Mouse (Mus musculus) C2C12 (cell line): ENCODE measurements at regions not wholly inside any gene's neighbourhood (a gene's known extent, or its start where the extent isn't known, plus 50 kb on each side); places are given as distances from the start of the nearest gene placed in this dataset.

ENCODE experiments used
- H3K27me3 ChIP-seq: one replicate; pipeline ENCODE4 v1.6.1; 2011; ENCODE audit not compliant: control insufficient read depth, insufficient read depth, insufficient read length
- H3K36me3 ChIP-seq: one replicate; pipeline ENCODE4 v1.6.1; 2011; ENCODE audit not compliant: control insufficient read depth, insufficient read depth
- H3K4me3 ChIP-seq: one replicate; pipeline ENCODE4 v1.5.1; 2011; ENCODE audit warnings: mild to moderate bottlenecking, control low read depth; ENCODE audit not compliant: poor library complexity, insufficient read depth, severe bottlenecking
- H3K79me2 ChIP-seq: one replicate; pipeline ENCODE4 v1.6.1; 2011; ENCODE audit not compliant: control insufficient read depth, insufficient read depth
- H3K79me3 ChIP-seq: one replicate; pipeline ENCODE4 v1.6.1; 2011; ENCODE audit warnings: low read depth, control low read depth
- H3ac ChIP-seq: one replicate; pipeline ENCODE3; 2011; ENCODE audit warnings: low read depth; ENCODE audit not compliant: control insufficient read depth, insufficient read length
- CEBPB ChIP-seq: IDR thresholded peaks from one replicate; pipeline ENCODE4 v1.6.1; 2011; ENCODE audit warnings: low read depth, mild to moderate bottlenecking, control low read depth, moderate library complexity
- CTCF ChIP-seq: IDR thresholded peaks from one replicate; pipeline ENCODE4 v1.5.1; 2011; ENCODE audit not compliant: control insufficient read depth, insufficient read depth, insufficient read length
- FOSL1 ChIP-seq: IDR thresholded peaks from one replicate; pipeline ENCODE4 v1.8.0; 2011; ENCODE audit warnings: mild to moderate bottlenecking, low read length; ENCODE audit not compliant: poor library complexity, insufficient read depth, severe bottlenecking
- MAX ChIP-seq: IDR thresholded peaks from one replicate; pipeline ENCODE4 v1.6.1; 2011; ENCODE audit warnings: mild to moderate bottlenecking, control low read depth
- MYOD1 ChIP-seq: IDR thresholded peaks from one replicate; pipeline ENCODE4 v1.6.1; 2011; ENCODE audit warnings: low read depth; ENCODE audit not compliant: control insufficient read depth, insufficient read length
- MYOG ChIP-seq: IDR thresholded peaks from one replicate; pipeline ENCODE4 v1.6.1; 2011; ENCODE audit not compliant: control insufficient read depth, insufficient read length; ENCODE audit errors: extremely low read depth
- USF1 ChIP-seq: IDR thresholded peaks from one replicate; pipeline ENCODE4 v1.6.1; 2011; ENCODE audit warnings: low read depth, mild to moderate bottlenecking, control low read depth, moderate library complexity

GRCm38 (mm10) chr7:78013631-78014030 is 724.2 kb downstream of the Ntrk3 start:
- Histone ChIP-seq H3K4me3 (no peak overlapping the region), H3ac (no peak overlapping the region), H3K79me2 (no peaks in the 10 kb centered on the region), H3K36me3 (no peaks in the 10 kb centered on the region), H3K27me3 (no peaks in the 10 kb centered on the region), H3K79me3 (no peaks in the 10 kb centered on the region)
- no peak for TF ChIP-seq FOSL1
- no peak for TF ChIP-seq CTCF
- TF ChIP-seq MYOD1 = no peak
- TF ChIP-seq USF1 = no peak
- no peak for TF ChIP-seq MAX
- no peak for TF ChIP-seq CEBPB
- no peak for TF ChIP-seq MYOG

- Histone ChIP-seq H3K79me3 (no peaks in the 10 kb centered on the region), H3K36me3 (no peaks in the 10 kb centered on the region), H3K27me3 (no peaks in the 10 kb centered on the region), H3K79me2 (no peaks in the 10 kb centered on the region), H3K4me3 (no peak overlapping the region), H3ac (no peak overlapping the region)
- TF ChIP-seq CTCF = no peak
- no peak for TF ChIP-seq USF1
- TF ChIP-seq FOSL1 = no peak
- TF ChIP-seq CEBPB = no peak
- no peak for TF ChIP-seq MYOD1
- no peak for TF ChIP-seq MAX
- TF ChIP-seq MYOG = no peak
These were observed 734.7 kb downstream of the Ntrk3 start for GRCm38 (mm10) chr7:78003086-78003485.

GRCm38 (mm10) chr7:77993840-77994239 is 744.0 kb downstream of the Ntrk3 start:
- H3K79me3 ChIP-seq = no peaks in the 10 kb centered on the region
- no peak overlapping the region for H3ac ChIP-seq
- TF ChIP-seq FOSL1 = no peak
- TF ChIP-seq USF1 = no peak
- no peaks in the 10 kb centered on the region for H3K79me2 ChIP-seq
- no peaks in the 10 kb centered on the region for H3K36me3 ChIP-seq
- no peak overlapping the region for H3K4me3 ChIP-seq
- no peaks in the 10 kb centered on the region for H3K27me3 ChIP-seq

GRCm38 (mm10) chr7:77990150-77990549 is 747.7 kb downstream of the Ntrk3 start:
- TF ChIP-seq MAX (no peak), FOSL1 (no peak), MYOD1 (no peak), USF1 (no peak), CEBPB (no peak), MYOG (no peak), CTCF (no peak)
- Histone ChIP-seq H3K79me2 (no peaks in the 10 kb centered on the region), H3K36me3 (no peaks in the 10 kb centered on the region)

GRCm38 (mm10) chr7:77988177-77988576 is 749.6 kb downstream of the Ntrk3 start:
- H3ac ChIP-seq = no peak overlapping the region
- TF ChIP-seq FOSL1 (no peak), MAX (no peak), CEBPB (no peak), MYOD1 (no peak), MYOG (no peak), CTCF (no peak), USF1 (no peak)
- no peaks in the 10 kb centered on the region for H3K27me3 ChIP-seq
- H3K79me2 ChIP-seq = no peaks in the 10 kb centered on the region
- no peaks in the 10 kb centered on the region for H3K79me3 ChIP-seq
- no peak overlapping the region for H3K4me3 ChIP-seq
- H3K36me3 ChIP-seq = no peaks in the 10 kb centered on the region

More at GRCm38 (mm10) chr7:77990150-77990549, 747.7 kb downstream of the Ntrk3 start:
- no peak overlapping the region for H3K4me3 ChIP-seq
- H3ac ChIP-seq = no peak overlapping the region
- no peaks in the 10 kb centered on the region for H3K27me3 ChIP-seq
- H3K79me3 ChIP-seq = no peaks in the 10 kb centered on the region

- no peak for TF ChIP-seq USF1
- TF ChIP-seq FOSL1 = no peak
- no peak for TF ChIP-seq MYOG
- TF ChIP-seq CTCF = no peak
- TF ChIP-seq MYOD1 = no peak
- no peak for TF ChIP-seq CEBPB
- TF ChIP-seq MAX = no peak
- Histone ChIP-seq H3K4me3 (no peak overlapping the region), H3K79me2 (no peaks in the 10 kb centered on the region), H3K27me3 (no peaks in the 10 kb centered on the region), H3ac (no peak overlapping the region), H3K36me3 (no peaks in the 10 kb centered on the region), H3K79me3 (no peaks in the 10 kb centered on the region)
These were observed 771.2 kb downstream of the Ntrk3 start for GRCm38 (mm10) chr7:77966658-77967057.
